Mouse (Mus musculus): ENCODE results near the gene Npffr2. TPM values are rescaled to one million over a fixed set of nuclear protein-coding genes. Genes with fewer than 3 reads are reported as not detected.
"Not testable (repeated sequence)": the region's sequence is repeated elsewhere in the genome, so short reads cannot be mapped to it uniquely, and the experiment has no call there.

The Npffr2 gene
- polyA plus RNA-seq, 1 experiment from 2014 or later, result 0.10 TPM

DNA sequence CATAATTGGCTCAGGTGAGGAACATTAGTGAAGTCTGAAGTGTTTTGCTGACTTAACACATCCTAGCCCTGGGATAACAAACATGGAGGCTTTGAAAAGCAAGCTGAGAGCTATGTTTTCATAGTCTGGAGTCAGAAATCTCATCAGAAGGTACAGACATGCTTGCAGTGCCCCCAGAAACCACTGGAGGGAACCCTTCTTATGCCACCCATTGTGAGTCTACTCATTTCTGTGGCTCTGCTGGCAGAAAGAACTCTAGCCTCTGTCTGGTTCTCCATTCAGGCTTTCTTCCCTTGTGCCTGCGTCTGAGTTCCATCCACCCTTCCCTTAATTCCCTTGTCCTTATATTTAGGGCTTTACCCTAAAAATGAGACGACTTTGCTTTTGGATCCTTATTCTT lies 16.2 kb downstream of the Npffr2 start:
- H3K36me3 ChIP-seq (ENCODE audit: control insufficient read depth, insufficient read depth, low read length), result no peaks in the 10 kb centered on the region
- no peaks in the 10 kb centered on the region; the same call in 1 of the 2 replicates for H3K9me3 ChIP-seq (replicated peaks; ENCODE audit: control insufficient read depth, low read length)
- no peak overlapping the region for H3K27ac ChIP-seq (ENCODE audit: low read depth, low read length)
- 39% methylated on average over 2 of the region's 2 CpGs for WGBS
- no peak overlapping the region for H3K4me3 ChIP-seq (ENCODE audit: low read depth, low read length)
- DNase-seq (ENCODE audit: low spot score) (peak; percentile 83), ATAC-seq (peak; percentile 88)
- no peak overlapping the region for H3K4me2 ChIP-seq (ENCODE audit: low read length)
- H3K4me1 ChIP-seq (ENCODE audit: control insufficient read depth, insufficient read depth, low read length), result no peaks in the 10 kb centered on the region
- no peaks in the 10 kb centered on the region for H3K27me3 ChIP-seq (replicated peaks; ENCODE audit: control insufficient read depth, insufficient read depth, low read length)
- H3K9ac ChIP-seq (ENCODE audit: low read length), result no peak overlapping the region

- not testable (repeated sequence) for DNase-seq (ENCODE audit: low spot score); ATAC-seq
Measured at GRCm38 (mm10) chr5:89559118-89559517, 31.9 kb downstream of the Npffr2 start.

DNA sequence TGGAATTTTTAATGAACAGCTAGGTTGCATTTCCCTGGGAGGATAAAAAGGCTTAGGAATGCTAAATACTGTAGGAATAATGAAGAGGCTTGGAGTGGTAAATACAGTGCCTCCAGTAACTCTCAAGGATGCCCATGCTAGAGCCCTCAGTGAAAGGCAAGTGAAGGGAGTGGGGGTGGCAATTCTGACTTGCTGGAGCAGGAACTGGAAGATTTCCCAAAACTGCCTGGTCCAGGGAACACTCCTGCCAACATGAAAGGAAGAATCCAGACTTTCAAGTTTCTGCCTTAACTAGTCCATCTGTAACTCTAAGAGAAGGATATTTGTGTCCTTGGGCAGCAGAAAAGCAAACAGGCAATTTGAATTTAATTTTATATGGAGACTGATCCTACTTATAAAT lies 34.2 kb downstream of the Npffr2 start:
- Histone ChIP-seq H3K9ac (ENCODE audit: low read length) (no peak overlapping the region), H3K27ac (ENCODE audit: low read depth, low read length) (no peak overlapping the region), H3K27me3 (replicated peaks; ENCODE audit: control insufficient read depth, insufficient read depth, low read length) (no peaks in the 10 kb centered on the region), H3K36me3 (ENCODE audit: control insufficient read depth, insufficient read depth, low read length) (no peaks in the 10 kb centered on the region), H3K9me3 (replicated peaks; ENCODE audit: control insufficient read depth, low read length) (no peaks in the 10 kb centered on the region), H3K4me3 (ENCODE audit: low read depth, low read length) (no peak overlapping the region), H3K4me2 (ENCODE audit: low read length) (no peak overlapping the region), H3K4me1 (ENCODE audit: control insufficient read depth, insufficient read depth, low read length) (no peaks in the 10 kb centered on the region)
- DNase-seq (ENCODE audit: low spot score), result no peak
- ATAC-seq, result no peak

More at GRCm38 (mm10) chr5:89559118-89559517, 31.9 kb downstream of the Npffr2 start:
- not testable (repeated sequence) for H3K4me3 ChIP-seq (ENCODE audit: low read depth, low read length); H3K36me3 ChIP-seq (ENCODE audit: control insufficient read depth, insufficient read depth, low read length); H3K27ac ChIP-seq (ENCODE audit: low read depth, low read length); H3K27me3 ChIP-seq (replicated peaks; ENCODE audit: control insufficient read depth, insufficient read depth, low read length); H3K9ac ChIP-seq (ENCODE audit: low read length); H3K9me3 ChIP-seq (replicated peaks; ENCODE audit: control insufficient read depth, low read length); H3K4me1 ChIP-seq (ENCODE audit: control insufficient read depth, insufficient read depth, low read length); H3K4me2 ChIP-seq (ENCODE audit: low read length)
- WGBS, result 32% methylated on average over 4 of the region's 4 CpGs

GRCm38 (mm10) chr5:89578678-89579077 lies 51.4 kb downstream of the Npffr2 start:
- WGBS, result 88% methylated on average over 1 of the region's 1 CpGs
- DNase-seq (ENCODE audit: low spot score), result no peak
- Histone ChIP-seq H3K36me3 (ENCODE audit: control insufficient read depth, insufficient read depth, low read length) (no peaks in the 10 kb centered on the region), H3K9ac (ENCODE audit: low read length) (no peak overlapping the region), H3K4me2 (ENCODE audit: low read length) (no peak overlapping the region), H3K4me1 (ENCODE audit: control insufficient read depth, insufficient read depth, low read length) (no peaks in the 10 kb centered on the region), H3K4me3 (ENCODE audit: low read depth, low read length) (no peak overlapping the region), H3K9me3 (replicated peaks; ENCODE audit: control insufficient read depth, low read length) (no peaks in the 10 kb centered on the region), H3K27ac (ENCODE audit: low read depth, low read length) (no peak overlapping the region), H3K27me3 (replicated peaks; ENCODE audit: control insufficient read depth, insufficient read depth, low read length) (no peaks in the 10 kb centered on the region)
- ATAC-seq, result no peak

DNA sequence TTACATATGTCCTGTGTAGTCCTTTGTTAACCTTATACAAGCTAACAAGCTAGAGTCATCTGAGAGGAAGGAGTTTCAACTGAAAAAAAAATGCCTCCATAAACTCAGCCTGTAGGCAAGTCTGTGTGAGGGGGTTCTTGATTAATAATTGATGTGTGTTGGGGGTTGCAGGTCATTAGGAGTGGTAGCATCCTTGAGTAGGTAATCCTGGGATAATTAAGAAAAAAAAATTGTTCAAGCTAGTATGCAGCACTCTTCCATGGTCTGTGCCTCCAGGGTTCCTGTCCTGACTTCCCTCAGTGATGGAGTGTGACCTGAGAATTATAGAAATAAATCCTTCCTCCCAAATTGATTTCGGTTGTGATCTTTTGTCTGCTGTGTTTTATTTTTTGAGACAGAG lies 52.0 kb downstream of the Npffr2 start:
- no peaks in the 10 kb centered on the region for H3K36me3 ChIP-seq (ENCODE audit: control insufficient read depth, insufficient read depth, low read length)
- no peaks in the 10 kb centered on the region for H3K9me3 ChIP-seq (replicated peaks; ENCODE audit: control insufficient read depth, low read length)
- no peak overlapping the region for H3K9ac ChIP-seq (ENCODE audit: low read length)
- 85% methylated on average over 1 of the region's 1 CpGs for WGBS
- H3K27me3 ChIP-seq (replicated peaks; ENCODE audit: control insufficient read depth, insufficient read depth, low read length), result no peaks in the 10 kb centered on the region
- H3K4me1 ChIP-seq (ENCODE audit: control insufficient read depth, insufficient read depth, low read length), result no peaks in the 10 kb centered on the region
- no peak for ATAC-seq
- DNase-seq (ENCODE audit: low spot score), result no peak
- H3K4me3 ChIP-seq (ENCODE audit: low read depth, low read length), result no peak overlapping the region
- H3K4me2 ChIP-seq (ENCODE audit: low read length), result no peak overlapping the region
- H3K27ac ChIP-seq (ENCODE audit: low read depth, low read length), result no peak overlapping the region

DNA sequence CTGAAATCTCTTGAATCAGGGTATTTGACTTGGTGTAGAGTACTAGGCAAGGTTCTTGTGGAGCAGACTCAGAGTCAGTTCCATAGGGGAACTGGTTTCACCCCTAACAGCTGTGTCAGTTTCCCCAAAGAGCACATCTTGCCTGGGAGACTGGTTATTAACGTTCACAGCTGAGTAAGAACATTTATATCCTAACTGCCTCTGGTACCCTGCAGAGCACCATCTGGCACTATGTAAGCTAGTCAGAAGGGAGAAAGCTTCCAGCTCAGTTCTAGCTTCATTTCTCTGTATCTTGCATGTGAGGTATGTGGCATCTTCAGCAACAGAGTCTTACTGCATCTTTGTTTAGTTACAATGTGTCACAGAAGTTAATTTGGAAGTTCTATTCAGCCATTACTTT lies 53.9 kb downstream of the Npffr2 start:
- Histone ChIP-seq H3K4me1 (ENCODE audit: control insufficient read depth, insufficient read depth, low read length) (no peaks in the 10 kb centered on the region), H3K36me3 (ENCODE audit: control insufficient read depth, insufficient read depth, low read length) (no peaks in the 10 kb centered on the region), H3K4me3 (ENCODE audit: low read depth, low read length) (no peak overlapping the region), H3K9me3 (replicated peaks; ENCODE audit: control insufficient read depth, low read length) (no peaks in the 10 kb centered on the region), H3K27me3 (replicated peaks; ENCODE audit: control insufficient read depth, insufficient read depth, low read length) (no peaks in the 10 kb centered on the region), H3K27ac (ENCODE audit: low read depth, low read length) (no peak overlapping the region), H3K9ac (ENCODE audit: low read length) (no peak overlapping the region), H3K4me2 (ENCODE audit: low read length) (no peak overlapping the region)
- 61% methylated on average over 1 of the region's 1 CpGs for WGBS
- DNase-seq (ENCODE audit: low spot score) (peak; percentile 22), ATAC-seq (no peak)

DNA sequence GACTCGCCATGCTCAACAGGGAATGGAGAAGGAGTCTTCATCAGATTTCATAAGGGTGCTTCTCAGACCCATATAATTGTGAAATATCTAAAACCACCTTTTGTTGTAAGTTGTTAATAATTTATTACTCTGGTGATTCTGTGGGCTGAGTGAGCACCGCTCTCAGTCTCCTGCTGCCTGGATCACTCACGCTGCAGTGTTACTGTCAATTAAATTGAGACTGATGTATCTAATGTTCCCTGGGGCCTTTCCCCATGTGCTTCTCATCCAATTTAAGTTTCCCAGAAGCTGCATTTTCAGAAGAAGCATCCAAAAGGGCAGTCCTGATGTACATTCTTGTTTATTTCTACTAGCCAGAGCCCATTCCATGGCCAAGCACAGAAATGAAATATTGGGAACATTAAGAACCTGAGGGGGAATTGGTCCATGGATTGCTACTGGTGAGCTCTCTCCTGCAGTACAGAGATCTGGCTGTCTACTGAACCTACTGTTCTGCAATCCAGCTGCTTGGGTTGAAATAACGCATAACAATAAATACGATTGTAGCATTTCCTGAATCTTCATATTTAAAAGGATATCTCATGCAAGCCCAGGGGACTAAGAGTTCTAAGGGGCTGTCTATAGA lies 54.6 kb downstream of the Npffr2 start:
- H3K27me3 ChIP-seq (replicated peaks; ENCODE audit: control insufficient read depth, insufficient read depth, low read length), result no peaks in the 10 kb centered on the region
- no peak overlapping the region for H3K27ac ChIP-seq (ENCODE audit: low read depth, low read length)
- WGBS, result 90% methylated on average over 5 of the region's 5 CpGs
- DNase-seq (ENCODE audit: low spot score), result no peak
- no peak overlapping the region for H3K4me3 ChIP-seq (ENCODE audit: low read depth, low read length)
- no peaks in the 10 kb centered on the region for H3K4me1 ChIP-seq (ENCODE audit: control insufficient read depth, insufficient read depth, low read length)
- no peak for ATAC-seq
- H3K36me3 ChIP-seq (ENCODE audit: control insufficient read depth, insufficient read depth, low read length), result no peaks in the 10 kb centered on the region
- no peak overlapping the region for H3K9ac ChIP-seq (ENCODE audit: low read length)
- no peak overlapping the region for H3K4me2 ChIP-seq (ENCODE audit: low read length)
- no peaks in the 10 kb centered on the region for H3K9me3 ChIP-seq (replicated peaks; ENCODE audit: control insufficient read depth, low read length)

GRCm38 (mm10) chr5:89585021-89585420 lies 57.8 kb downstream of the Npffr2 start:
- Histone ChIP-seq H3K27ac (ENCODE audit: low read depth, low read length) (no peak overlapping the region), H3K9me3 (replicated peaks; ENCODE audit: control insufficient read depth, low read length) (no peaks in the 10 kb centered on the region), H3K27me3 (replicated peaks; ENCODE audit: control insufficient read depth, insufficient read depth, low read length) (no peaks in the 10 kb centered on the region), H3K4me1 (ENCODE audit: control insufficient read depth, insufficient read depth, low read length) (no peaks in the 10 kb centered on the region), H3K4me2 (ENCODE audit: low read length) (no peak overlapping the region), H3K4me3 (ENCODE audit: low read depth, low read length) (no peak overlapping the region), H3K36me3 (ENCODE audit: control insufficient read depth, insufficient read depth, low read length) (no peaks in the 10 kb centered on the region), H3K9ac (ENCODE audit: low read length) (no peak overlapping the region)
- ATAC-seq, result no peak
- WGBS, result 87% methylated on average over 3 of the region's 3 CpGs
- no peak for DNase-seq (ENCODE audit: low spot score)

GRCm38 (mm10) chr5:89592301-89592700 lies 65.1 kb downstream of the Npffr2 start:
- DNase-seq (ENCODE audit: low spot score) (no peak), ATAC-seq (no peak)
- Histone ChIP-seq H3K9ac (ENCODE audit: low read length) (no peak overlapping the region), H3K27me3 (replicated peaks; ENCODE audit: control insufficient read depth, insufficient read depth, low read length) (no peaks in the 10 kb centered on the region), H3K9me3 (replicated peaks; ENCODE audit: control insufficient read depth, low read length) (no peaks in the 10 kb centered on the region), H3K27ac (ENCODE audit: low read depth, low read length) (no peak overlapping the region), H3K4me3 (ENCODE audit: low read depth, low read length) (no peak overlapping the region), H3K36me3 (ENCODE audit: control insufficient read depth, insufficient read depth, low read length) (no peaks in the 10 kb centered on the region), H3K4me2 (ENCODE audit: low read length) (no peak overlapping the region), H3K4me1 (ENCODE audit: control insufficient read depth, insufficient read depth, low read length) (no peaks in the 10 kb centered on the region)
- 36% methylated on average over 4 of the region's 4 CpGs for WGBS

All from forebrain, embryonic 14.5 days (tissue).